Mouse (Mus musculus) adrenal gland, adult 18-20 months (tissue): Measurements from ENCODE around the gene Tcaf1. TPM values are rescaled to one million over a fixed set of nuclear protein-coding genes. Genes with fewer than 3 reads are reported as not detected.

ENCODE experiments used
- DNase-seq, 2 experiments: peaks; one replicate each; pipeline ENCODE4 v3.0.0; 2021 to 2022; ENCODE audit warnings: low spot score in 2 of 2
- long read RNA-seq, 2 experiments: library from polyadenylated mRNA; stranded (forward); transcript quantifications; one replicate each; pipeline ENCODE4 v2.0.0; 2021
- total RNA-seq, 2 experiments: library from RNA; stranded (reverse); gene quantifications; 1 replicate in 1 of 2; 2 replicates in 1 of 2; pipeline ENCODE4 v1.2.3; 2021

The Tcaf1 gene
- 100 to 1,000 TPM in 1 of 2 experiments, 10 to 100 TPM in 1; 75.1 to 107 TPM for total RNA-seq
- long read RNA-seq, experiment 1, full-length matches to known transcripts, result 44 of 66 reads
- long read RNA-seq, experiment 1, partial matches to known transcripts, result 8 of 66 reads
- long read RNA-seq, experiment 1, other reads (novel, unspliced or antisense), result 14 of 66 reads
- long read RNA-seq, experiment 2, full-length matches to known transcripts, result 68 of 135 reads
- long read RNA-seq, experiment 2, partial matches to known transcripts, result 26 of 135 reads
- long read RNA-seq, experiment 2, other reads (novel, unspliced or antisense), result 41 of 135 reads

GRCm38 (mm10) chr6:42709291-42710211, at the start of gene Tcaf1:
Gene Tcaf1, minus strand, starts transcription at chr6:42710088.
- peak; percentile 66 to 72 for DNase-seq

DNA sequence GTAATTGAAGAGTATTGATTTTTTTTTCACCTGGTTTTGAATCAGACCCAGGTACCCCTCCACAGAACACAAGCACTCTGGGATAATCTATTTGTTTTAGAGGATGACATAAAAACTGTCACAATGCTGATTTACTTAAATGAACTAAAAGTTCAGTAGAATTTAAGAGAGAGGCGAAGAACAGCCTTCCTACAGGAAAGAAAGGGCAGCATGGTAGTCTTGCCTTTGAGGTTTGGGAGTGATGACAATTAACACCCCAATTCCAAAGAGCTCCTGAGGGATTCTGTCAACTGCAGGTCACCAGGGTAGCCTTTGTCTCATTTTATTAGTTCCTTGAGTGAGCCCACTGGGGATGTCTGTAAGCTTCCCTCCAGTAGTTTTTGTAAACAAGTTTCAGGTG, 46.2 kb upstream of the Tcaf1 start, which contains the start of gene Olfr38:
Gene Olfr38 (plus strand): TSS at position 301 of the 400 bp plus-strand sequence.
- DNase-seq, result no peak

DNA sequence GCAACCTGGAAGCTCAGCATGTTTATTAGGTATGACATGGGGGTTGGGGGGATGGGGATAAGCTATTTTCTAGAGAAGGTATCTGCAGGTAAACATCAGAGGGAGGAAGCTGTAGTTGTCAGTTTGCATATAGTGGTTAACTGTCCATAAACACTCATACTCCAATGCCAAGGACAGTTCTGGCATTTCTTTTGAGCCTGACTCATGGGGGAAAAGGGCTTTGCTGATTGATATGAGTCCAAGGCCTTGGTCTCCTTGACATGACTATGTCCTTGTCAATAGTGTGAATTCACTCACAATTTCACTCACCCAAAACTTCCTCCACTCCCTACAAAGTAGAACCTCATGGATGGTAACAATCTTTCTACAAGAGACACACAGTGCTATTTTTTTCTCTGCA, 38.0 kb upstream of the Tcaf1 start:
- peak in 1 of 2 experiments; percentile 4 for DNase-seq

DNA sequence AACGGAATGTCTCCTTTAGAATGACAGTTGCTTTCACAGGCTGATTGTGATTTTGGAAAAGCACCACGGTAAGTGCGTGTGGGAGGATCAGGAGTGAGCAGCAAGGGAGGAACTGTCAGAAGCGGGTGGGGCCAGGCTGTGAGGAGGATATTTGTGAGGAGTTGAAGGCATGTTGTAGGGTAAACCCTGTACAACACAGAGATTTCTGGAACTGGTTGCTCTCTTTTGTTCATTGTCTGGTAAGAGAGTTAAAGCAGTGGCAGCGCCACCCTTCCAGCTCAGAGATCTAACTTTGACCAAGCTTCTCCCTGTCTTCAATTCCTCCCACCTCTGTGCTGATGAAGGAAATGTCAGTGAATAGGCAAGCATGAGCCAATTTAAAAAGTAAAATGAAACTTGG, 32.4 kb upstream of the Tcaf1 start:
- DNase-seq, result no peak

- no peak for DNase-seq
Measured at GRCm38 (mm10) chr6:42739071-42739470, 29.2 kb upstream of the Tcaf1 start, which contains the start of gene Olfr453. Gene Olfr453, plus strand, starts transcription at chr6:42739371.

- DNase-seq, result peak in 1 of 2 experiments; percentile 31
Measured at GRCm38 (mm10) chr6:42717973-42718372, 8.1 kb upstream of the Tcaf1 start.

DNA sequence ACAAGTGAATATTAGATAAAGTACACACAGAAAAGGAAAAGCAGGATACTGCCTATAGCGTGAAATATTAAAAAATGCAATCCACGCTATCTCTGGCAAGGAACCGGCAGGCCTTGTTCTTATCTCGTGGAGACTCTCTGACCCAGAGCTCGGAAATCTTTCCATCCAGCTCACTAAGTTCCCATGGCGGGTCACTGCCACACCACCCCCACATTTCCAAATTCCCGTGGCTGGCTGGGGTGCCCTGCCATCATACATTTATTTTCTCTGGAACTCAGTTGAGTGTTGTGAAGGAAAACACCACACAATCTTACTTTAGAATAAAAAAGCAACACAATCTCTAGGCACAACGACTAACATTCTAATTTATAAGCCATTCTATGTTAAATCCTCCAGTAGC, 4.8 kb upstream of the Tcaf1 start:
- DNase-seq, result no peak

DNA sequence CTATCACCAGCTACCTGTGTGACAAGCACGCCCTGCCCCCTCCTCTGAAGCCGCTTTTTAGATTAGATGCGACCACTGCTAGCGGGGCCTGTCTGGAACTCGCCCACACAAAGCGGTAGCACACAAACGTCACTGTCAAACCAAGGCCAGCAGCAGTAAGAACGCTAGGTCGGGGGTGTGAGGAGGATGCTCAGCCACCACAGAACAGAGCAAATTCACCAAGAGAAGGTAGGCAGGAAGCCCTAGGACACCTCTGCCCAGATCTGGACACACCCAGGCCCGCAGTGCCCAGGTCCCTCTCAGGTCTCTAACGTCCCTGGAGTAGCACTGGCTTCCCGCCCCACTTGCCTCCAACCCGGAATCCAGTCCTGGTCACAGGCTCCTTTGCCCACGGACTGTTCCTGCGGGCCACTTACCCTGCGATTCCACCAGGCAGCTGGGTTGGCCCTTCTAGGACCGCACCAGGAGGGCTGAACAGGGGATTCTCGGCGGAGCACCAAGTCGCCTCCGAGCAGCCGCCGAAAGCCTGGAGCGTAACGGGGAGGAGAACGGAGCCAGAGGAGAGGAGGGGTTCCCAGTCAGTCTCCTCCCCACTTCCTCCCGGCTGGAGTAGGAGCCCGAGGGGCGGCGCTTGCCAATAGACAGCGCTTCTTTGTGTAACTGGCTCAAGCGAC, 17.2 kb downstream of the Tcaf1 start:
- DNase-seq, result peak; percentile 71 to 76

GRCm38 (mm10) chr6:42692154-42692516, 17.8 kb downstream of the Tcaf1 start:
- peak; percentile 71 to 77 for DNase-seq

GRCm38 (mm10) chr6:42689761-42690160, 20.1 kb downstream of the Tcaf1 start:
- no peak for DNase-seq

DNA sequence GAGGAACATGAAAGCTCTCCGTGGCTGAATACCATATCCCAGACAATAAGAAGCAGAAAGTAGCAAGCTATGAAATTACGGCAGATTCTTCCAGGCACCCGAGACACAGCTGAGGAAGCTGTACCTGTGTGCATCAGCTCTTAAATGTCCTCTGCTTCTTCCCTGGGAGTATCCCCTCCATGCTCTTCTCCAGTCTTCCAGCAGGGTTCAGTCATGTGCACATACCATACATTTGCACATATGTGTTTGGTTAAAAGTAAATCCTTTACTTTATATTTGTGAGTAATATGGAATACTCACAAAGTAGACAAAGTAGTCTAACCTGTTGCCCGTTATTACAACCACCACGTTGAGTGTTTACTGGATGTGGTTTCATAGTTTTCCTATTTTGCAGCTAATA, 22.0 kb downstream of the Tcaf1 start:
- no peak for DNase-seq

GRCm38 (mm10) chr6:42680077-42680476, 29.8 kb downstream of the Tcaf1 start:
- no peak for DNase-seq

- no peak for DNase-seq
Measured at GRCm38 (mm10) chr6:42676011-42676410, 33.9 kb downstream of the Tcaf1 start.

DNA sequence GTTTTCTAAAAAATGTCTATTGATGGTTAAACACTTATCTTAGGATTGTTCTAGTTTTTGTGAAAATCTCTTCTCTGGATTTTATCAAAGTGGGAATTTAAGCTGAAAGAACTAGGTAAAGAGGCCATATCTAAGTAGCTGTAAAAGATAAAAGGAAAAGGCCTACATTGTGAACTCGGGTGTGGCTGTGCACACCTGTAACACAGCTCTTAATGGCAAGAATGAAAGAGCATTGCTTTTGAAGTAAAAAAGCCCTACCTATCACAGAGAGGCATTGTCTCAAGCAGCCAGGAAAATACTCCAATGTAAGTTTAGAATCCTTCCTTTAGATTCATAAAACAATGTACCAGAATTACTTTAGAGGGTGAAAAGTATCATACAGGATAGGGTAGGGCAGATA, 38.1 kb downstream of the Tcaf1 start:
- no peak for DNase-seq

DNA sequence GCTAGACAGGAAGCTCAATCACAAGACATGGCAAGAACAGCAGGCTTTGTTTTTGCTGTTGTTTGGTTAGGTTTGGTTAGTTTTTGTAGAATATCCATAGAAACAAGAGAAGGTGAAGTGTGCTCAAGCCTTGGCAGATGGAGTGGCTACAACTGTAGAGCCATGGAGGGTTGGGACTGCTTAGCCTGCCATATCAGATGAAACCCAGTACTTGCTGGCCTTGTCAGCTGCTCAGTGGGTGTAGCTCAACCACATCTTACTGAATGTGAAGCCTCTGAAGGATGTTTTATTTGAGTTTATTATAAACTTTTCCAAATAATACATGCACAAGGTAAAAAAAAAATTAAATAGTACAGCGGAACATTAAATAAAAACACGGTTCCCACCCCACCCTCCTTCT, 42.2 kb downstream of the Tcaf1 start:
- DNase-seq, result no peak

GRCm38 (mm10) chr6:42661739-42662138, 48.1 kb downstream of the Tcaf1 start:
- no peak for DNase-seq

DNA sequence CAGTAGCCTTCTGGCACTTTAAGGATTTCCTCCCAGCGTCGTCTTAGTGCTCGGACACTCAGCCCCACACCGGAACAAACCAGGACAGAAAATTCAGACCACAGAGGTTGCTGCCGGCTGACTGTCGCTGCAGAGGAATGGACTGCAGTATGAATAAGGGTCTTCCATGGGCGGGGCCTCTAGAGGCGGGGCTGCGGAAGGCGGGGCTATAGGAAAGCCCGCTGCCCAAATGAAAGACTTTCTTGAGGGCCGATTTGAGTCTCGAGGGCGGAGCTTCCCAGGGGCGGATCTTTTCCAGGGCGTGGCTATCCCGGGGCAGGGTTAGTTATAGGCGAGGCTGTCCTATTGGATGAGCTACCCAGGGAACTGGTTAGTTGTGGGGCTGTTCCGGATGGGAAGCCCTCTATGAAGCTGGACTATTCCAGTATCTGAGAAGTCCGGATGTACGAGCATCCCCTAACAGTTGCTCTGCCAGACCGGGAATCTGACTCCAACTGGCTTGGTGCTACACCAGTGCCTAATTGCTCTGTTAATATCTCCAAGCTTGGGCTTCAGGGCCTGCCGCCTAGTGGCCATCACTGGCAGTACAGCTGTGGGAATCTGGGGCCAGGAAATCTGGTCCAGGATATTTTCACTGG, 64.9 kb downstream of the Tcaf1 start, which contains the start of gene Tcaf2:
Gene Tcaf2 (minus strand): TSS at position 343 of the 638 bp plus-strand sequence.
- DNase-seq, result peak; percentile 83 to 84

- DNase-seq, result no peak
Measured at GRCm38 (mm10) chr6:42634393-42634792, 75.5 kb downstream of the Tcaf1 start.

DNA sequence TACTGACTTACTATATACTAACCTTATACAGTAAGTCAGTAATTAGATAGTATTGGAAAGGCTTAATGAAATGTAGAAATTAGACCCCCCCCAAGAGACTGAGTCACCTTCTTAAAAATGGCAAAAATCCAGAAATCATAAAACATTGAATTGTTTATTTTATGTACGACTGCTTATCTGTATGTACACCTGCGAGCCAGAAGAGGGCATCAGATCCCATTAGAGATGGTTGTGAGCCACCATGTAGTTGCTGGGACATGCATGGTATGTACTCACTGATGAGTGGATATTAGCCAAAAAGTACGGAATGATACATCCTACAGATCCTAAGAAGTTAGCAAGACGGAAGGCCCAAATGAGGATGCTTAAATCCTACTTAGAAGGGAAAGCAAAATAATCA, 78.5 kb downstream of the Tcaf1 start:
- DNase-seq, result no peak
